Mouse (Mus musculus): ENCODE data around the gene Tmed5. TPM values are rescaled to one million over a fixed set of nuclear protein-coding genes. Genes with fewer than 3 reads are reported as not detected.

Tmed5 gene
- polyA plus RNA-seq, 2 experiments from 2014 or later: 104 to 110 TPM

Other genes starting within 250 kb of the Tmed5 start
- 10 to 100 TPM; 71.9 to 81.2 TPM for gene Rpl5, start 232.1 kb downstream of the Tmed5 start, polyA plus RNA-seq (2017; shearing (Covaris generic))
- gene Fam69a, start 145.5 kb downstream of the Tmed5 start, polyA plus RNA-seq (2017; shearing (Covaris generic)): 10 to 100 TPM; 61.9 to 92.8 TPM
- 10 to 100 TPM; 48.3 to 52.9 TPM for gene Mtf2, start 66.9 kb downstream of the Tmed5 start, polyA plus RNA-seq (2017; shearing (Covaris generic))
- 1 to 10 TPM; 3.2 to 3.3 TPM for gene Ccdc18, start 255 bp upstream of the Tmed5 start, polyA plus RNA-seq (2017; shearing (Covaris generic))
- 10 to 100 TPM; 33.6 to 37.4 TPM for gene Dr1, start 136.3 kb upstream of the Tmed5 start, polyA plus RNA-seq (2017; shearing (Covaris generic))
- gene Pigg, start 180.0 kb upstream of the Tmed5 start, polyA plus RNA-seq (2017; shearing (Covaris generic)): 1 to 10 TPM; 3.0 to 3.7 TPM
- not detected for gene Gm42517, start 235.3 kb upstream of the Tmed5 start, polyA plus RNA-seq (2017; shearing (Covaris generic))